Mouse (Mus musculus): ENCODE results near the gene Dock8. TPM values are rescaled to one million over a fixed set of nuclear protein-coding genes. Genes with fewer than 3 reads are reported as not detected.
A peak's percentile ranks its signal among the peaks of the same experiment; 100 is the strongest.

Dock8 gene
- polyA plus RNA-seq, 1 experiment from 2014 or later, result 9.0 TPM

DNA sequence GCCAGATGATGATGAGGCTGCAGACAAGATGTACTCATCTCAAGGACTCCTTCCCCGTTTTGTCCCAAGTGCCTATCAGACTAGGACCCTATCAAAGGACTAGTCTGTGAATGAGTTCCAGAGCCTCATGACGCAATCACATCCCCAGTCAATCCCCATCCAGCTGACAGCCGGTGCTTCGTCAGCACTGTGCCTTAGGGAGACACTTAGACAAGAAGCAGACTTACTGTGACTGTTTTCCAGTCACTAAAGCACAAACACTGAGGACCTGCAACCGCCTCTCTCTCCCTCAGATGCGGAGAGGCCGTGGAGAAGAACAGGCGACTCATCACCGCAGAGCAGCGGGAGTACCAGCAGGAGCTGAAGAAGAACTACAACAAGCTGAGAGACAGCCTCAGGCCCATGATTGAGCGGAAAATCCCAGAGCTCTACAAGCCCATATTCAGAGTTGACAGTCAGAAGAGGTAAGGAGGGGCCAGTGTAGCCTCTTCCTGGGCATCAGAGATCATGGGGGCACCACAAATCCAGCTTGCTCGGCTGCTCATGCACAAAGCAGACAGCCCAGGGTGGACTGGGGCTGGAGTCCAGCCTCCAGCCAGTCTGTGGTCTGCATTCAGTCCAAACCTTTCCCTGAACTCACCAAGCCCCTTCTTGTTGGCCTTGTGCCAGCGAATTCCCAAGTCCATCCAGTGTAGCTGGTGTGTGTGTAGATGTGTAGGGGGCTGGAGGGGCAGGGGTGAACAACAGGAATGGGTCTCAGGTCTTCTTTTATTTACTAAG, 200.9 kb downstream of the Dock8 start:
- Histone ChIP-seq H3K36me3 (ENCODE audit: insufficient read depth, low read length) (no peaks in the 10 kb centered on the region), H3K4me2 (ENCODE audit: low read length) (0 out of 2 replicates have a peak overlapping the region, but pooled peaks have one; percentile 10), H3K4me3 (replicated peaks; ENCODE audit: low read depth, low read length) (no peak overlapping the region), H3K9me3 (replicated peaks; ENCODE audit: low read length) (no peaks in the 10 kb centered on the region), H3K4me1 (replicated peaks; ENCODE audit: insufficient read depth, low read length) (peaks cover 5% of the 10 kb centered on the region; the same call in 1 of the 2 replicates), H3K27ac (peak overlapping the region; percentile 60), H3K9ac (ENCODE audit: low read depth, low read length) (no peak overlapping the region), H3K27me3 (ENCODE audit: insufficient read depth, low read length) (no peaks in the 10 kb centered on the region)
- DNase-seq (ENCODE audit: low spot score) (peak; percentile 71), ATAC-seq (replicated peaks; ENCODE audit: low FRiP score, low read depth) (peak; percentile 90)
- TF ChIP-seq CTCF (IDR thresholded peaks at IDR 0.05; ENCODE audit: low read depth), result no peak
- WGBS, result 53% methylated on average over 13 of the region's 13 CpGs

DNA sequence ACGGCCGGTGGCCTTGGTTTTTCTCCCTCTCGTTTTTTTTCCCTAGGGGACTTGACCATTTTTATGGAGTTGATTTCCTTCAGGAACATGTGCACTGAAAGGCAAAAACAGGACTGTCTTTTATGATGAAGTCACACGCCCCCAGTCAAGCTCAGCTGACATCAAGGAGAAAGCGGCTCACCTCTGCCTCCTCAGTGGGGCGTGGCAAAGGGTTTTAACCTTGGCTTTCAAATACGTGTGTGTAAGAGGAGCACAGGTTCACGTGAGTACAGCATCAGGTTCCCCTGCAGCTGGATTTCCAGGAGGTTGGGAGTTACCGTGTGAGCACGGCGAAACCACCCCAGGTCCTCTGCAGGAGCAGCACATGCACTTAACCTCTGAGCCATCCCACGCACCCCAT, 203.7 kb downstream of the Dock8 start:
- 35% methylated on average over 12 of the region's 12 CpGs for WGBS
- ATAC-seq (replicated peaks; ENCODE audit: low FRiP score, low read depth), result peak; percentile 34; the same call in 1 of the 2 replicates
- no peak overlapping the region for H3K4me3 ChIP-seq (replicated peaks; ENCODE audit: low read depth, low read length)
- H3K27me3 ChIP-seq (ENCODE audit: insufficient read depth, low read length), result no peaks in the 10 kb centered on the region
- no peak for TF ChIP-seq CTCF (IDR thresholded peaks at IDR 0.05; ENCODE audit: low read depth)
- peak; percentile 47 for DNase-seq (ENCODE audit: low spot score)
- H3K9ac ChIP-seq (ENCODE audit: low read depth, low read length), result no peak overlapping the region
- H3K36me3 ChIP-seq (ENCODE audit: insufficient read depth, low read length), result no peaks in the 10 kb centered on the region
- H3K4me2 ChIP-seq (ENCODE audit: low read length), result no peak overlapping the region
- H3K9me3 ChIP-seq (replicated peaks; ENCODE audit: low read length), result no peaks in the 10 kb centered on the region
- no peak overlapping the region for H3K27ac ChIP-seq
- H3K4me1 ChIP-seq (replicated peaks; ENCODE audit: insufficient read depth, low read length), result peaks cover 5% of the 10 kb centered on the region; the same call in 1 of the 2 replicates

DNA sequence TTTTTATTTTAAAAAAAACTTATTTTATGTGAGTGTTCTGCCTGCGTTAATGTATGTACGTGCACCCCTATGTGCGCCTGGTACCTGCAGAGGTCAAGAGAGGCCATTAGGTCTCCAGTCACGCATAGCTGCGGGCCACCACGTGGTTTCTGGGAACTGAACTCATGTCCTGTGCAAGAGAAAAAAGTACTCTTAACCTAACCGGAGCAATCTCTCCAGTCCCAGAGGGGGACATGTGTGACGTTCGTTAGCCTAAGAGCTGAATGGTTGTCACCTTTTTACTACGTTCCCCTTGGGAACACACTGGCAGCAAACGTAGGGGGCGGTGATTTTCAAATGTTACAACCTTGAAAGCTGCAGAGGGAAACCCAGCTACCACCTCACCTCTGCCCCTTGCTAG, 207.6 kb downstream of the Dock8 start:
- Histone ChIP-seq H3K9me3 (replicated peaks; ENCODE audit: low read length) (no peaks in the 10 kb centered on the region), H3K4me1 (replicated peaks; ENCODE audit: insufficient read depth, low read length) (0 out of 2 replicates have a peak, but pooled peaks cover 10% of the 10 kb centered on the region), H3K4me2 (ENCODE audit: low read length) (no peak overlapping the region), H3K36me3 (ENCODE audit: insufficient read depth, low read length) (no peaks in the 10 kb centered on the region), H3K4me3 (replicated peaks; ENCODE audit: low read depth, low read length) (no peak overlapping the region), H3K27ac (peak overlapping the region; percentile 52; the same call in 1 of the 2 replicates), H3K9ac (ENCODE audit: low read depth, low read length) (no peak overlapping the region), H3K27me3 (ENCODE audit: insufficient read depth, low read length) (no peaks in the 10 kb centered on the region)
- TF ChIP-seq CTCF (IDR thresholded peaks at IDR 0.05; ENCODE audit: low read depth), result no peak
- no peak for ATAC-seq (replicated peaks; ENCODE audit: low FRiP score, low read depth)
- WGBS, result 53% methylated on average over 12 of the region's 12 CpGs
- no peak for DNase-seq (ENCODE audit: low spot score)

DNA sequence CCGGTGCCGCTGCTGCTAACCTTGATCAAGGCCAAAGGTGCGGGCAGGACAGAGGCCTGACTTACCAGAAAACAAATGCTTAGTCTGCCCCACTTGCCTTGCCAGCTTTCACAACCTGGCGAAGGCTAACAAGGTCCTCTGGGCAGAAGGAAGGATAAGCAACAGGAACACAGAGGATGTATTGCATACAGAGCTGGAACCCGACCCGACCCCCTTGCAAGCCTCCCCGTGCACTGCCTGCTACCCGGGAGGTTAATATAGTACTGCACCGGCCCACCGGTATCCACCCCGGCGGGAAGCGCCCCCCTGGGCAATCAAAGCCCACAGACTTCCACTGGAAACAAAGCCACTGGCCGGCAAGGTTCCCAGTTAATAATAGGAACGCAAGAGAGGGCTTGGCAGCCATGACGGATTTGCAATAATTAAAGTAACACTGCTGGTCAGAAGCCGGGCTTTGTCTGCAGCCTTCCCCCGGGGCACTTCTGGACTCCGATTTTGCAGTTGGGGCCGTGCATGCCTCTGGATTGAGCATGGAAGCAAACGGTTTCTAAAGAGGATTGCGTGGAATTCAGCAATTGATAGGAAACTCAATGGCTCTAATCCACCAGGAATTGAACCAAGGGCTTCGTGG, 208.5 kb downstream of the Dock8 start:
- H3K4me2 ChIP-seq (ENCODE audit: low read length), result peak overlapping the region; percentile 18; the same call in 1 of the 2 replicates
- no peaks in the 10 kb centered on the region for H3K36me3 ChIP-seq (ENCODE audit: insufficient read depth, low read length)
- no peaks in the 10 kb centered on the region for H3K27me3 ChIP-seq (ENCODE audit: insufficient read depth, low read length)
- 0 out of 2 replicates have a peak, but pooled peaks cover 10% of the 10 kb centered on the region for H3K4me1 ChIP-seq (replicated peaks; ENCODE audit: insufficient read depth, low read length)
- peak overlapping the region; percentile 52 for H3K27ac ChIP-seq
- 17% methylated on average over 23 of the region's 23 CpGs for WGBS
- H3K4me3 ChIP-seq (replicated peaks; ENCODE audit: low read depth, low read length), result no peak overlapping the region
- DNase-seq (ENCODE audit: low spot score), result no peak
- no peaks in the 10 kb centered on the region for H3K9me3 ChIP-seq (replicated peaks; ENCODE audit: low read length)
- TF ChIP-seq CTCF (IDR thresholded peaks at IDR 0.05; ENCODE audit: low read depth), result no peak
- no peak overlapping the region for H3K9ac ChIP-seq (ENCODE audit: low read depth, low read length)
- ATAC-seq (replicated peaks; ENCODE audit: low FRiP score, low read depth), result no peak

DNA sequence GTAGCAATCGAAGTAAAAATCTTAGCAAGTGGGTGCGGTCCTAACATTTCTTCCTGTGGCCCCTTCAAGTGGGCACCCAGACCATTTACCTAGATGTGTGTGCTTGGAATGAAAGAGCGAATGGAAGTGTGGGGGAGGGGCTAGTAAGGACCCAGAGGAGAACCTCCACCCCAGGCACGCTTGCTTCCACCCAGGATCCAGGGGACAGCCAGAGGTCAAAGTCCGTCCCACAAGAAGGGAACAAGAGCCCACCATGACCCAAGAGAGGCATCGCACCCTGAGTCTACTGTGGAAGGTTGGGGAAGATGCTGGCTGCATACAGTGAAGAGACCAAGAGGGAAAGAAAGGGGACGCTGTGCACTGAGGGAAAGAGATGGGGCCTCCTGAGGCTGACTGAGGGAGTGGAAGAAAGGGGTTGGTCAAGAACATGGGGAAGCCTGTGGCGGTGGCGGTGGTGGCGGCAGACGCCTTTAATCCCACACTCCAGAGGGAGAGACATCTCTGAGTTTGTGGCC, 209.3 kb downstream of the Dock8 start:
- H3K36me3 ChIP-seq (ENCODE audit: insufficient read depth, low read length), result no peaks in the 10 kb centered on the region
- H3K4me2 ChIP-seq (ENCODE audit: low read length), result no peak overlapping the region
- H3K9ac ChIP-seq (ENCODE audit: low read depth, low read length), result no peak overlapping the region
- H3K4me1 ChIP-seq (replicated peaks; ENCODE audit: insufficient read depth, low read length), result 0 out of 2 replicates have a peak, but pooled peaks cover 10% of the 10 kb centered on the region
- ATAC-seq (replicated peaks; ENCODE audit: low FRiP score, low read depth) (no peak), DNase-seq (ENCODE audit: low spot score) (no peak)
- H3K9me3 ChIP-seq (replicated peaks; ENCODE audit: low read length), result no peaks in the 10 kb centered on the region
- 83% methylated on average over 11 of the region's 11 CpGs for WGBS
- no peak overlapping the region for H3K27ac ChIP-seq
- H3K27me3 ChIP-seq (ENCODE audit: insufficient read depth, low read length), result no peaks in the 10 kb centered on the region
- no peak overlapping the region for H3K4me3 ChIP-seq (replicated peaks; ENCODE audit: low read depth, low read length)
- no peak for TF ChIP-seq CTCF (IDR thresholded peaks at IDR 0.05; ENCODE audit: low read depth)

DNA sequence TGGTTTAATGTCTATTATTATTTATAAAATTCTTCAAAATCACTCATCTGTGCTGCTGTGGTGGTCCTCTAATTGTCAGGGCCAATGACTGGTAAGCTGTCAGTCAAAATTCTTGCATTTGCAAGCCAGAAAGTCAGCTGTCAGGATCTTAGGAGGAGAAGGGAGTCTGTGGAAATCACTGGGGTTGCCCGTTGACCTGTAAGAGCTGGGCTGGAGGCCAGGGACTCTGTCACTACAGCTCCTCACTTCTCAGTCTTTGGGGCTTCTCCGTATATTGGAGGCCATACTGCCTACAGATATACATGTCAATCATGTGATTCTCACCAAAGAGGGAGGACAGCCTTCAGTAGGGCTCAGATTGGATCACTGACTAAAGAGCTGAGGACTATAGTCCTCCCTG, 221.3 kb downstream of the Dock8 start:
- no peak for DNase-seq (ENCODE audit: low spot score)
- H3K9me3 ChIP-seq (replicated peaks; ENCODE audit: low read length), result no peaks in the 10 kb centered on the region
- H3K27ac ChIP-seq, result 0 out of 2 replicates have a peak overlapping the region, but pooled peaks have one; percentile 36
- ATAC-seq (replicated peaks; ENCODE audit: low FRiP score, low read depth), result no peak; the same call in 1 of the 2 replicates
- H3K36me3 ChIP-seq (ENCODE audit: insufficient read depth, low read length), result no peaks in the 10 kb centered on the region
- no peak overlapping the region for H3K4me2 ChIP-seq (ENCODE audit: low read length)
- no peak overlapping the region for H3K4me3 ChIP-seq (replicated peaks; ENCODE audit: low read depth, low read length)
- H3K27me3 ChIP-seq (ENCODE audit: insufficient read depth, low read length), result no peaks in the 10 kb centered on the region
- H3K4me1 ChIP-seq (replicated peaks; ENCODE audit: insufficient read depth, low read length), result no peaks in the 10 kb centered on the region
- WGBS, result 42% methylated on average over 2 of the region's 2 CpGs
- no peak overlapping the region for H3K9ac ChIP-seq (ENCODE audit: low read depth, low read length)
- no peak for TF ChIP-seq CTCF (IDR thresholded peaks at IDR 0.05; ENCODE audit: low read depth)

Data from kidney, postnatal 0 days (tissue).